In the genomic region with DNA sequence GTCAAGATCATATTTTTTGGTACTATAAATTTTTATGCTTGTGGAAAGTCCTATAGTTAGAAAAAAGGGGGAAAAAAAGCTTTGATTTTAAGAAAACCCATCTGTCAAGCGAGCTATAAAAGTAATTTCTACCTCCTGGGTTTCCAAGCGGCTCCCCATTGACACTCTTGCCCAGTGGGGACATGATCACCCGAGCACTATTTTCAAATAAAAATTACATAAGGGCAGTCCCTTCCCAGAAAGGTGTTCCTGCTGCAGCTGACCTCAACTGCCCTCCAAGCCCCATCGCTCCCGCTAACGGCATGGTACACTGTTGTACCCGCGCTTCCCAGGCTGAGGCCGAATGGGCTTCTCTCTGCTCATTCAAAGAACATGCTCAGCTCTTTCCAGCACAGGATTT, we compare ENCODE assay signal across 16 mouse cellular contexts. TPM values are rescaled to one million over a fixed set of nuclear protein-coding genes. Genes with fewer than 3 reads are reported as not detected.
"Had no signal": no experiment of that assay in that cellular context is flagged by ENCODE, and none has a peak within 500 bp of the region (broad histone marks: within the 10 kb centered on the region; RNA-seq: fewer than 3 reads in every experiment).

No protein-coding gene starts in this region.

- DNase-seq: lung, adult 2 months; lung, postnatal 14 days; lung, postnatal 36 days; right cerebral cortex, postnatal 14 days; thymus, adult 2 months; thymus, postnatal 25 days; thymus, postnatal 4 days had no signal

- H3K27ac ChIP-seq: lung, embryonic 15.5 days; macrophage; midbrain, embryonic 13.5 days; midbrain, embryonic 15.5 days; neural tube, embryonic 12.5 days; stomach, embryonic 15.5 days; stomach, postnatal 0 days had no signal

- H3K36me3 ChIP-seq: lung, embryonic 15.5 days; midbrain, embryonic 13.5 days; midbrain, embryonic 15.5 days; neural tube, embryonic 12.5 days; stomach, embryonic 15.5 days had no signal

- H3K9me3 ChIP-seq: lung, embryonic 15.5 days; megakaryocyte, embryonic 14.5 days; midbrain, embryonic 13.5 days; midbrain, embryonic 15.5 days; neural tube, embryonic 12.5 days; stomach, embryonic 15.5 days had no signal

- H3K4me3 ChIP-seq: lung, embryonic 15.5 days; megakaryocyte, embryonic 14.5 days; midbrain, embryonic 13.5 days; midbrain, embryonic 15.5 days; neural tube, embryonic 12.5 days; stomach, embryonic 15.5 days had no signal

- H3K9ac ChIP-seq: lung, embryonic 15.5 days; midbrain, embryonic 13.5 days; midbrain, embryonic 15.5 days; neural tube, embryonic 12.5 days; stomach, embryonic 15.5 days had no signal

- H3K4me2 ChIP-seq: lung, embryonic 15.5 days; midbrain, embryonic 13.5 days; midbrain, embryonic 15.5 days; neural tube, embryonic 12.5 days; stomach, embryonic 15.5 days had no signal

- H3K4me1 ChIP-seq: lung, embryonic 15.5 days had no signal

- ATAC-seq: lung, postnatal 0 days; midbrain, embryonic 13.5 days; midbrain, embryonic 15.5 days had no signal

- H3K27me3 ChIP-seq: lung, embryonic 15.5 days; megakaryocyte, embryonic 14.5 days; midbrain, embryonic 13.5 days; midbrain, embryonic 15.5 days; neural tube, embryonic 12.5 days; stomach, embryonic 15.5 days had no signal

RNA-seq across cellular contexts. Expression of gene Cfap54, which starts 5.0 kb away (rescaled TPM):
- polyA plus RNA-seq: macrophage; stomach, postnatal 0 days had no signal
